Mouse (Mus musculus): ENCODE measurements around the gene Engase. TPM values are rescaled to one million over a fixed set of nuclear protein-coding genes. Genes with fewer than 3 reads are reported as not detected.

Gene Engase
- 14.5 and 21.7 TPM in 2 replicates for polyA plus RNA-seq (2012)

DNA sequence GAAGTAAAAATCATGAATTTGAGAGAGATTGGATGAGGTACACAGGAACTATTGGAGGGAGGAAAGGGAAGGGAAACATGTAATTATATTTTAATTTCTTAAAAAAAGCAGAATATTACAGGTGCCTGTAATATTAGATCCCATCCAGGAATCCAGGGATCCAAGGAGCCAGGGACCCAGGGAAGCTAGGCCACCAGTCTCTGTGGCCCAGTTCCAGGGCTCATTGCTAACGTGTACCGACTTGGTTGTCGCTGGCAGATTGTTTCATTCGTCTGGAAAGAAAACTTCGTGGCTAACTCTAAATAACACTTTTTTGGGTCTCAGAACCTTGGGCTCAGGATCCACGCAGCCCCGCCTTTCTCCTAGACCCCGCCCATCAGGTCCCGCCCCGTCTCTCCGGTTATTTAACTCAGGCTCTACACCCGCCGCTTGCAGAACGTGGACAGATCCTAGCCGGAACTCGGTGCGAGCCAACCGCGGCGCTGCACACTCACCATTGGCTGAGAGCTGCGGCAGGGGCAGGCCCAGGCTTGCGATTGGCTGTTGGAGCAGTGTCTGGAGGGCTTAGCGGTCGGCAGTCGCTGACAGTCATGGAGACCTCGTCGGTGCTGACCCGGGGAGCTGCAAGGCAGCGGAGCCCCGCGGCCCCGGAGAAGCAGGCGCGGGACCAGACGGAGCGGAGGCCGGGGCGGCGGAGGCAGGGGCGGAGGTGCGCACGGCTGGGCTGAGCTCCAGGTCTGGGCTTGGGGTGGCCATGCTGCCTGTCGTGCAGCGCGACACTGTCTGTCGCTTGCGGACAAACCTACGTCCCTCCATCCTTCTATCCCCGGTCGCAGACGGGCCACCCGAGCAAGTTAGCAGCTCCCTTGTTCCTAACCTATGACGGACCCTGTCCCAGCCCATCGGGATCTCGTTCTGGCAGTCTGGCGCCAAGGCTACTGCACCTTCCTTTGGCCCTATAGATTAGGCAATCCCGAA lies at the start of gene Engase:
TSS of gene Engase (plus strand) at position 434 of the 978 bp plus-strand sequence.

GRCm38 (mm10) chr11:118427986-118428385 lies 48.6 kb upstream of the Engase start, which contains the start of gene C1qtnf1:
Gene C1qtnf1 (plus strand): TSS chr11:118428203.

Other genes with a start within 250 kb of the Engase start
- 19.1 and 19.7 TPM in 2 replicates for gene Cyth1, start 228.2 kb upstream of the Engase start, polyA plus RNA-seq (2012)
- 51.2 and 69.6 TPM in 2 replicates for gene Usp36, start 186.6 kb upstream of the Engase start, polyA plus RNA-seq (2012)
- gene Cep295nl, start 134.3 kb upstream of the Engase start, polyA plus RNA-seq (2012) = 0.10 and 0.26 TPM in 2 replicates
- 3.4 and 4.6 TPM in 2 replicates for gene Timp2, start 121.1 kb upstream of the Engase start, polyA plus RNA-seq (2012)
- 112 TPM in 2 replicates for gene Lgals3bp, start 74.7 kb upstream of the Engase start, polyA plus RNA-seq (2012)
- 57.4 and 63.3 TPM in 2 replicates for gene Cant1, start 57.7 kb upstream of the Engase start, polyA plus RNA-seq (2012)
- gene C1qtnf1, start 48.6 kb upstream of the Engase start, polyA plus RNA-seq (2012) = not detected in 2 replicates